Mouse (Mus musculus) myocyte (in vitro differentiated cells): ENCODE data around the gene Ubtf.

Experiments
- CEBPB ChIP-seq: IDR thresholded peaks from 2 replicates; pipeline ENCODE4 v1.6.1; 2011; ENCODE audit warnings: mild to moderate bottlenecking, moderate library complexity; ENCODE audit not compliant: poor library complexity, insufficient read depth, severe bottlenecking
- MAX ChIP-seq: IDR thresholded peaks from one replicate; pipeline ENCODE4 v1.6.1; 2011; ENCODE audit warnings: low read depth, mild to moderate bottlenecking, control low read depth
- MYOG ChIP-seq, 3 experiments: IDR thresholded peaks; one replicate each; pipeline ENCODE4 v1.6.1; 2011; ENCODE audit warnings: control low read depth in 2 of 3, low read depth in 2 of 3, mild to moderate bottlenecking in 2 of 3; ENCODE audit not compliant: insufficient read length in 2 of 3, control insufficient read depth in 1 of 3, insufficient read depth in 1 of 3
- POLR2A ChIP-seq: IDR thresholded peaks from one replicate; pipeline ENCODE4 v1.6.1; 2011; ENCODE audit warnings: low read depth, mild to moderate bottlenecking, control low read depth, moderate library complexity; ENCODE audit not compliant: insufficient read length
- POLR2AphosphoS2 ChIP-seq: IDR thresholded peaks from one replicate; pipeline ENCODE4 v1.6.1; 2011; ENCODE audit warnings: low read depth, control low read depth; ENCODE audit not compliant: insufficient read length
- TCF12 ChIP-seq: IDR thresholded peaks from one replicate; pipeline ENCODE4 v1.6.1; 2011; ENCODE audit warnings: mild to moderate bottlenecking, control low read depth; ENCODE audit not compliant: poor library complexity, insufficient read depth, severe bottlenecking
- TCF3 ChIP-seq: IDR thresholded peaks from one replicate; pipeline ENCODE4 v1.6.1; 2011; ENCODE audit warnings: low read depth, control low read depth; ENCODE audit not compliant: insufficient read length
- USF1 ChIP-seq: IDR thresholded peaks from one replicate; pipeline ENCODE4 v1.6.1; 2011; ENCODE audit warnings: low read depth, mild to moderate bottlenecking, control low read depth, moderate library complexity

DNA sequence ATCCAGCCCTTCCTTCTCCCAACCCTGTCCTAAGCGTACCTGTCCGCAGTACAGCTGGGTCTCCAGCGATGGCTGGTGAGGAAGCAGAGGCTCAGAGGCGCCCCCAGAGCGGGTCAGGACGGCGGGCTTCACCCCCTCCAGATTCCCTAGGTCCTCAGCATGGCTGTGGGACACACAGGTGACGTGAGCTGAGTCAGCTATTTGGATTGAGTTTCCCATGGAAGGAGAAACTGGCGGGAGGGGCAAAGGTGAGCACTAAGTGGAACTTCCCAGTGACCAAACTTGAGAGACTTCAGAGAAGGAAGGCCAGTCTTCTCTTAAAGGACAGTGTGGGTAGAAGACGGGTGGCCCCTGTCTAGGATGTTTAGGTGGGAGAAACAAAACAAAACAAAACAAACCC lies 38.8 kb upstream of the Ubtf start:
- TF ChIP-seq CEBPB (no peak), MYOG (IDR thresholded peaks at IDR 0.05; ENCODE audit: control insufficient read depth in 1 of 3, insufficient read depth in 1 of 3, insufficient read length in 2 of 3, low read depth in 2 of 3) (no peak), TCF3 (no peak), MAX (no peak), POLR2AphosphoS2 (no peak), POLR2A (no peak), TCF12 (no peak), USF1 (no peak)
